Mouse (Mus musculus) stomach, postnatal 0 days (tissue): ENCODE data around the gene Prlhr.

Experiments
- CTCF ChIP-seq: IDR thresholded peaks from 2 replicates; pipeline ENCODE4 v1.5.1; 2016; ENCODE audit warnings: antibody characterized with exemption, low read depth, mild to moderate bottlenecking, moderate library complexity
- EP300 ChIP-seq: optimal IDR thresholded peaks from 2 replicates; pipeline ENCODE3; 2016; ENCODE audit warnings: antibody characterized with exemption

DNA sequence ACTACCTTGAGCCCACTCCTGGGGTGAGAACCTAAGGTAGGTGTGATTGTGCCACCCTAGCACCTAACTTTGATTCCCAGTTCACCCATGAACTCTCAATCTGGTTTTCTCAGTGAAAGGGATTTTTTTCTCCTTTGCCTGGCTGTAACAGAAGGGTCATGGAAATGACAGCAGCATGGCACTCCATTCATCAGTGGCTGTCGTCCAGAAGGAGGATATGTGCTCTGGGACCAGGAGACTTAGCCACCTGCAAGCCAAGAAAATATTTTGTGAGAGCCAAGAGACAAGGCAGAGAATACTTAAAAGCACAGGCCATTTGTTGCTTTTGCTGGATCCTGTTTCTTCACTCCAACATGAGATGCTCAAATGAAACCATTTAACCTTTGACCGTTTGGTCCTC is 6.6 kb downstream of the Prlhr start:
- no peak for TF ChIP-seq CTCF
- no peak for TF ChIP-seq EP300
